Mouse (Mus musculus) T-helper 2 cell (primary cell): ENCODE data around the gene AI854703.
"Not testable (repeated sequence)": the region's sequence is repeated elsewhere in the genome, so short reads cannot be mapped to it uniquely, and the experiment has no call there.

Source experiments
- in situ Hi-C: fragments of 300-600 bp; cut with MboI, MseI; formaldehyde crosslinking; loops from one replicate; pipeline ENCODE4 v1.15.1; 2025; ENCODE audit warnings: high pct_unique_total_duplicates

The AI854703 gene

GRCm38 (mm10) chr6:48614756-48615155 lies 11.8 kb upstream of the AI854703 start:
- in situ Hi-C loops, result no loop called here

- in situ Hi-C loops, result no loop called here
Measured at GRCm38 (mm10) chr6:48620031-48620430, 6.5 kb upstream of the AI854703 start.

GRCm38 (mm10) chr6:48622186-48622843 lies 4.2 kb upstream of the AI854703 start:
- in situ Hi-C loops, result not testable (repeated sequence)

GRCm38 (mm10) chr6:48623460-48623859 lies 3.1 kb upstream of the AI854703 start:
- in situ Hi-C loops, result no loop called here

- in situ Hi-C loops, result loop anchor here (25.0 kb wide), 1 partner anchor 440 kb away; no protein-coding TSS in a partner anchor
Measured at GRCm38 (mm10) chr6:48626984-48627383, 420 bp downstream of the AI854703 start.

GRCm38 (mm10) chr6:48627511-48627924 lies 954 bp downstream of the AI854703 start:
- in situ Hi-C loops, result loop anchor here (25.0 kb wide), 1 partner anchor 440 kb away; no protein-coding TSS in a partner anchor

- in situ Hi-C loops, result loop anchor here (25.0 kb wide), 1 partner anchor 441 kb away; no protein-coding TSS in a partner anchor
Measured at GRCm38 (mm10) chr6:48628377-48628776, 1.8 kb downstream of the AI854703 start.

GRCm38 (mm10) chr6:48628808-48629660 lies 2.5 kb downstream of the AI854703 start:
- in situ Hi-C loops, result loop anchor here (25.0 kb wide), 1 partner anchor 442 kb away; no protein-coding TSS in a partner anchor

- in situ Hi-C loops, result loop anchor here (25.0 kb wide), 1 partner anchor 442 kb away; no protein-coding TSS in a partner anchor
Measured at GRCm38 (mm10) chr6:48629661-48630034, 3.1 kb downstream of the AI854703 start.

- in situ Hi-C loops, result loop anchor here (25.0 kb wide), 1 partner anchor 444 kb away; no protein-coding TSS in a partner anchor
Measured at GRCm38 (mm10) chr6:48630831-48631230, 4.3 kb downstream of the AI854703 start.

GRCm38 (mm10) chr6:48635105-48635504 lies 8.5 kb downstream of the AI854703 start:
- in situ Hi-C loops, result loop anchor here (5.0 to 25.0 kb wide), 2 partner anchors 93 to 448 kb away; no protein-coding TSS in a partner anchor

GRCm38 (mm10) chr6:48636515-48636914 lies 10.0 kb downstream of the AI854703 start:
- in situ Hi-C loops, result loop anchor here (5.0 to 25.0 kb wide), 2 partner anchors 94 to 449 kb away; no protein-coding TSS in a partner anchor

GRCm38 (mm10) chr6:48637811-48638500 lies 11.4 kb downstream of the AI854703 start:
- in situ Hi-C loops, result loop anchor here (5.0 to 25.0 kb wide), 2 partner anchors 96 to 451 kb away; no protein-coding TSS in a partner anchor

- in situ Hi-C loops, result loop anchor here (5.0 to 25.0 kb wide), 2 partner anchors 96 to 451 kb away; no protein-coding TSS in a partner anchor
Measured at GRCm38 (mm10) chr6:48638553-48638952, 12.0 kb downstream of the AI854703 start.

- in situ Hi-C loops, result loop anchor here (5.0 to 25.0 kb wide), 2 partner anchors 59 to 454 kb away; no protein-coding TSS in a partner anchor
Measured at GRCm38 (mm10) chr6:48641391-48641790, 14.8 kb downstream of the AI854703 start.

- in situ Hi-C loops, result loop anchor here (5.0 to 25.0 kb wide), 2 partner anchors 61 to 456 kb away; no protein-coding TSS in a partner anchor
Measured at GRCm38 (mm10) chr6:48642764-48643292, 16.3 kb downstream of the AI854703 start.

GRCm38 (mm10) chr6:48645660-48646308 lies 19.2 kb downstream of the AI854703 start:
- in situ Hi-C loops, result loop anchor here (5.0 to 25.0 kb wide), 2 partner anchors 127 to 458 kb away; partner anchors contain the start of gene Gimap3

- in situ Hi-C loops, result loop anchor here (5.0 to 25.0 kb wide), 2 partner anchors 126 to 459 kb away; partner anchors contain the start of gene Gimap3
Measured at GRCm38 (mm10) chr6:48646309-48646690, 19.7 kb downstream of the AI854703 start.

GRCm38 (mm10) chr6:48646995-48647394 lies 20.4 kb downstream of the AI854703 start, which contains the start of gene Gimap8:
Gene Gimap8, plus strand, starts transcription at chr6:48647234.
- in situ Hi-C loops, result loop anchor here (5.0 to 25.0 kb wide), 2 partner anchors 125 to 460 kb away; partner anchors contain the start of gene Gimap3

- in situ Hi-C loops, result loop anchor here (5.0 to 25.0 kb wide), 2 partner anchors 125 to 460 kb away; partner anchors contain the start of gene Gimap3
Measured at GRCm38 (mm10) chr6:48647611-48648010, 21.0 kb downstream of the AI854703 start.
